Mouse (Mus musculus): ENCODE results near the gene Gm3839. TPM values are rescaled to one million over a fixed set of nuclear protein-coding genes. Genes with fewer than 3 reads are reported as not detected.

Gene Gm3839
- polyA plus RNA-seq (2017; shearing (Covaris generic)): 1.3 TPM

DNA sequence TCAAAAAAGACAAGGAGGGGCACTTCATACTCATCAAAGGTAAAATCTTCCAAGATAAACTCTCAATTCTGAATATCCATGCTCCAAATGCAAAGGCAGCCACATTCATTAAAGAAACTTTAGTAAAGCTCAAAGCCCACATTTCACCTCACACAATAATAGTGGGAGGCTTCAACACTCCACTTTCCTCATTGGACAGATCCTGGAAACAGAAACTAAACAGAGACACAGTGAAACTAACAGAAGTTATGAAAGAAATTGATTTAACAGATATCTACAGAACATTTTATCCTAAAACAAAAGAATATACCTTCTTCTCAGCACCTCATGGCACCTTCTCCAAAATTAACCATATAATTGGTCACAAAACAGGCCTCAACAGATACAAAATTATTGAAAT lies at the start of gene Gm3839:
Gm3839 (minus strand) TSS at position 101 of the 400 bp plus-strand sequence.

Other genes starting within 250 kb of the Gm3839 start
- 6.1 TPM for gene Fhit, start 194.7 kb downstream of the Gm3839 start, polyA plus RNA-seq (2017; shearing (Covaris generic))
- gene Ptprg, start 196.8 kb upstream of the Gm3839 start, polyA plus RNA-seq (2017; shearing (Covaris generic)): not detected

Data from naive thymus-derived CD4-positive, alpha-beta T cell, adult 5 months (primary cell).